Mouse (Mus musculus) heart, postnatal 25 days (tissue): ENCODE data around the gene Smyd4. TPM values are rescaled to one million over a fixed set of nuclear protein-coding genes. Genes with fewer than 3 reads are reported as not detected.

Experiments
- DNase-seq: peaks from one replicate; pipeline ENCODE4 v3.0.0; 2022; ENCODE audit warnings: low spot score
- intact Hi-C: fragments of 180-260 bp; cut with DNase I; formaldehyde crosslinking; loops from one replicate; pipeline ENCODE4 v1.15.1; 2025
- total RNA-seq, 2 experiments: library from RNA; stranded (reverse); gene quantifications; 2 replicates each; pipeline ENCODE4 v1.2.3; 2021

Smyd4 gene
- 1 to 10 TPM; 4.3 to 4.6 TPM for total RNA-seq

GRCm38 (mm10) chr11:75348199-75348889, at the start of gene Smyd4, which contains the start of gene Rpa1:
Gene Smyd4, plus strand, starts transcription at chr11:75348433.
Gene Rpa1, minus strand, starts transcription at chr11:75348324.
- peak; percentile 93 for DNase-seq
- intact Hi-C loops, result loop anchor here (5.0 kb wide), 2 partner anchors 114 to 164 kb away; partner anchors contain the start of genes Rilp, Scarf1 and Tlcd2

- intact Hi-C loops, result no loop called here
- no peak for DNase-seq
These were observed 49.7 kb upstream of the Smyd4 start for GRCm38 (mm10) chr11:75298491-75298890.

DNA sequence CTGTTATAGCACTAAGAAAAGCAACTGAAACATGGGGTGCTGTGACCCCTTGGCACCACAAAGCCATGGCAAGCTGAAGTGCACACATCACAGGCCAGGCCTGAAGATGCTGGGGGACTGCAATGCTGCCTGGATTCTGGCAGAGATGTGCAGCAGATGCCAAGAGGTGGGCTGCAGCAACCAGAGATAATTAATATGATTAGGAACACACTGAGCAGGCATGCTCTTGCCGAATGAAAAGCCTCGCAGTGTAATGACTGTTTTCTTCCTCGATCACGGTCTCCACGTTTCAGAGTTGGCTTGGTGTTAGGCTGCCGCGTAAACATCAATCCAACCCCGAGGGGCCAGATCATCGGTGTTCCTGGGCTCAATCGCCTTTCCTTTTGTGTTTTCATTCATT, 48.4 kb upstream of the Smyd4 start:
- DNase-seq, result no peak
- intact Hi-C loops, result no loop called here

DNA sequence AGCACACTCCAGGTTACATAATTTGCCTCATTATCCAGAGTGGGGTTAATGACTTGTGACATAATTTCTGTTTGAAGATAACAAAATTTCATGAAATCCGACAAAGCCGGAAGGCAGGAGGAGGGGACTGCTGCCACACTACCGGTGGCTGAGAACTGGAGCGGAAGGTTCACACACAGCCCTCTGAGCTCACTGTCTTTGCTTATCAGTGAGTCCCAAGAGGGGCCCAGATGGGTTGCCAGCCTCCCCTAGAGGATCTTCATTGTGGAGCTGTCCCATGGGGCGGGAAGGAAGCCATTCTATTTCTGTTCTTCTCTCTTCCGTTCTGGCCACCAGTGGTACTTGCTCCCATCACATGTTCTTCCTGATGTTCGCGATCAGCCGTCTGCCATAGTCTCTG, 47.3 kb upstream of the Smyd4 start:
- no peak for DNase-seq
- intact Hi-C loops, result no loop called here

- intact Hi-C loops, result no loop called here
- DNase-seq, result no peak
These were observed 43.4 kb upstream of the Smyd4 start for GRCm38 (mm10) chr11:75304797-75305196.

- intact Hi-C loops, result no loop called here
- no peak for DNase-seq
These were observed 39.6 kb upstream of the Smyd4 start for GRCm38 (mm10) chr11:75308650-75309049.

GRCm38 (mm10) chr11:75310813-75311212, 37.4 kb upstream of the Smyd4 start:
- intact Hi-C loops, result no loop called here
- no peak for DNase-seq

GRCm38 (mm10) chr11:75311751-75312150, 36.5 kb upstream of the Smyd4 start:
- intact Hi-C loops, result no loop called here
- no peak for DNase-seq

- DNase-seq, result no peak
- intact Hi-C loops, result no loop called here
These were observed 34.4 kb upstream of the Smyd4 start for GRCm38 (mm10) chr11:75313834-75314233.

- no peak for DNase-seq
- intact Hi-C loops, result no loop called here
These were observed 29.6 kb upstream of the Smyd4 start for GRCm38 (mm10) chr11:75318351-75319221.

DNA sequence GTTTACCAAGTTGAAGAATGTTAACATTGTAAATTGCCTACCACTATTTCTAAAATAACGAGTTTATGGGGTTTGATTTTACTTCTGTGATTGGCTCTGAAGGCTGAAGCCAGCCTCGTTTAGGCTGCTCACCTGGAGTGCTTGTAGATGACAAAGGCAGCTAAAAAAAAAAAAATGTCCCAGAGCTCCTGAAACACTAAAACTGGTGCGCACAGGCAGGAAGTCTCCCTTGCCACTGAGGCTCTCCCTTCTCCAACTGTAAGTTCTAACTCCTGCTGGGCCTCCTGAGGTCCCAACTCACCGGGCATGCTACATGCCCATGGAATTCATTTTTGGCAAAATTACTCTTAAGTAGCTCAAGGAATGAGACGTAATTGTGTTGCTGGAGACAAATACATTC, 29.0 kb upstream of the Smyd4 start:
- intact Hi-C loops, result no loop called here

GRCm38 (mm10) chr11:75323326-75323737, 24.9 kb upstream of the Smyd4 start:
- no peak for DNase-seq
- intact Hi-C loops, result no loop called here

More for the DNA sequence above, 29.0 kb upstream of the Smyd4 start:
- DNase-seq, result no peak

DNA sequence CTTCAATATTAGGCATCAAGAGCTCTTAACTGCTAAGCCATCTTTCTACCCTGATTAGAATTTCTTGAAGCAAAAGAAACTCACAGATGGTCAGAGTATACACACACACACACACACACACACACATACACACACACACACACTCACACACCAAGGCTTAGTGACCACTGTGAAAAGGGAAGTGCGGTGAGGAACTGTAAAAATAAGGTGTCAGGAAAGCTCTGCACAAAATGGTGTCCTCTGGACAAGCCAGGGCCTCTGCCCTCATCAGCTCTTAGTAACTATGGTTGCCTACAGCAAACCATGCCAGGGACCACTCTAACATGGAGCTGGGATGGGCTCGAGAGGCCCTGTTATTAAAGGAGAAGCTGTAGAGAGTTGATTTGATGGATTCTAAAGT, 23.8 kb upstream of the Smyd4 start:
- no peak for DNase-seq
- intact Hi-C loops, result no loop called here

GRCm38 (mm10) chr11:75325116-75325968, 22.9 kb upstream of the Smyd4 start:
- DNase-seq, result no peak

GRCm38 (mm10) chr11:75325969-75326311, 22.3 kb upstream of the Smyd4 start:
- intact Hi-C loops, result no loop called here
- no peak for DNase-seq

More at GRCm38 (mm10) chr11:75325116-75325968, 22.9 kb upstream of the Smyd4 start:
- intact Hi-C loops, result no loop called here

DNA sequence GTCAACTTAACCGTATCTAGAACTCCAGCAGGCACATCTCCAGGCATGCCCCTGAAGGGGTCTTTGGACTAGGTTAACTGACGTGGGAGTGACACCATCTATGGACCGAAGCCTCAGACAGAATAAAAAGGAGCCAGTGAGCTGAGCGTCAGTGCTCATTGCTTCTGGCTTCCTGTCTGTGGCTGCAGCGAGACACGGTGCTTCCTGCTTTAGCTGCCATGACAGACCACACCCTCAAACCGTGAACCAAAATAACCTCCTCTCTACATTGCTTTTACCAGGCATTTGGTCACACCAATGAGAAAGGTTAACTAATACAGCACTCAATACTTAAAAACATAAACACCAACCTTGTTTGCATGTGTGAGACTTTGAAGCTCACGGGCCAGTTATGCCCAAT, 11.6 kb upstream of the Smyd4 start:
- intact Hi-C loops, result no loop called here
- no peak for DNase-seq

GRCm38 (mm10) chr11:75337246-75337645, 11.0 kb upstream of the Smyd4 start:
- DNase-seq, result no peak
- intact Hi-C loops, result no loop called here

- no peak for DNase-seq
- intact Hi-C loops, result no loop called here
These were observed 8.2 kb upstream of the Smyd4 start for GRCm38 (mm10) chr11:75340076-75340475.

GRCm38 (mm10) chr11:75340698-75341345, 7.4 kb upstream of the Smyd4 start:
- no peak for DNase-seq
- intact Hi-C loops, result no loop called here

- DNase-seq, result no peak
- intact Hi-C loops, result no loop called here
These were observed 5.1 kb upstream of the Smyd4 start for GRCm38 (mm10) chr11:75343096-75343495.
